Mouse (Mus musculus) embryonic stem cell, embryonic (primary cell): ENCODE measurements around the gene Atp5g3.
"Not testable (repeated sequence)": the region's sequence is repeated elsewhere in the genome, so short reads cannot be mapped to it uniquely, and the experiment has no call there.

Source experiments
- CTCF ChIA-PET, 4 experiments: fragments of 300-600 bp in 2 of 4; fragments of 350-600 bp in 2 of 4; sonication (Branson Sonifier 250); formaldehyde crosslinking; loops; one replicate each; lab custom pipeline; 2022; ENCODE audit warnings: inconsistent platforms in 2 of 4; lab: Charles Lee
- POLR2A ChIA-PET, 4 experiments: fragments of 300-600 bp in 2 of 4; fragments of 350-600 bp in 2 of 4; sonication (Branson Sonifier 250); formaldehyde crosslinking; loops; one replicate each; lab custom pipeline; 2022; ENCODE audit warnings: antibody characterized with exemption in 4 of 4, inconsistent platforms in 1 of 4; lab: Charles Lee

Gene Atp5g3

GRCm38 (mm10) chr2:73909116-73909515, 2.0 kb downstream of the Atp5g3 start:
- ChIA-PET CTCF (no interaction called here), POLR2A (interaction anchor here in 2 of 4 experiments (0.5 to 6.0 kb wide), 9 partner anchors 11 to 821 kb away, joined by 3 to 46 read pairs (median 7); partner anchors contain the start of gene Atf2 (in 2 of the 2))

DNA sequence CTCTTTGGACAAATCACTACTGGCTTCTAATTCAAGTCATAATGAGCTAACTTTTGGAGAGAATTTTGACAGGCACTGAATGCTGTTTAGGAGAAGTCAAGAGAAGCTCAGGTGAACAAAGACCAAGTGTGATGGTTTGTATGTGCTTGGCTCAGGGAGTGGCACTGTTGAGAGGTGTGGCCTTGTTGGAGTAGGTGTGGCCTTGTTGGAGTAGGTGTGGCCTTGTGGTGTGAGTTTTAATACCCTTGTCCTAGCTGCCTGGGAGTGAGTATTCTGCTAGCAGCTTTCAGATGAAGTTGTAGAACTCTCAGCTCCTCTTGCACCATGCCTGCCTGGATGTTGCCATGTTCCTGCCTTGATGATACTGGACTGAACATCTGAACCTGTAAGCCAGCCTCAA, 6.4 kb downstream of the Atp5g3 start:
- CTCF ChIA-PET = interaction anchor here in 2 of 4 experiments (0.6 to 0.7 kb wide), 3 partner anchors 20 to 1872 kb away, joined by 3 to 4 read pairs (median 3); no protein-coding TSS in a partner anchor
- POLR2A ChIA-PET = interaction anchor here (0.6 to 2.9 kb wide), 12 partner anchors 8 to 332 kb away, joined by 3 to 12 read pairs (median 3); partner anchors contain the start of gene Atf2 (in 3 of the 4)

GRCm38 (mm10) chr2:73903536-73903935, 7.6 kb downstream of the Atp5g3 start:
- POLR2A ChIA-PET = interaction anchor here (0.6 to 2.9 kb wide), 7 partner anchors 10 to 493 kb away, joined by 3 to 14 read pairs (median 3); partner anchors contain the start of gene Atf2 (in 1 of the 4)
- CTCF ChIA-PET = interaction anchor here in 2 of 4 experiments (0.7 to 0.9 kb wide), 3 partner anchors 174 to 800 kb away, joined by 3 to 12 read pairs (median 7); no protein-coding TSS in a partner anchor

- CTCF ChIA-PET = not testable (repeated sequence)
- POLR2A ChIA-PET = interaction anchor here in 2 of 4 experiments (0.7 to 2.9 kb wide), 8 partner anchors 8 to 330 kb away, joined by 3 to 14 read pairs (median 3); partner anchors contain the start of genes Atf2 (in 1 of the 2) and Atp5g3 (in 1 of the 2)
Observed at GRCm38 (mm10) chr2:73902328-73902727, 8.8 kb downstream of the Atp5g3 start.

DNA sequence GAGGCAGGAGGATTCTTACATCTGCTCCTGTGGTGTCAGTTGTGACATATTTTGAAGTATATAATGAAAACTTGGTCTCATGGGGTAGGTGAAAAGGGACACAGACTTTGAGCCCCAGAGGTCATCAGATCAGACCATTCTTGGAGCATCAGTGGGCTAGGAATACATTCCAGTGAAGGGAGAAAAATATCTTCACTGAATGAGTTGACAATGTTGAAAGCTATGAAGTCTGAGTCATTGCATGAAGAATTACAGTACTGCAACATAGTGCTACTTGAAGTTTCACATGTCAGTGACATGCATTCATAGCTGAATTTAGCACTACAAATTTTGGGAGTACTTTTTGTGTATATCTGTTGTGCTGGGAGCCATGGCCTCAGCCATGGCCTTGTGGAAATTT, 10.0 kb downstream of the Atp5g3 start:
- POLR2A ChIA-PET = interaction anchor here in 1 of 4 experiments (0.5 to 1.9 kb wide), 2 partner anchors 11 to 163 kb away, joined by 4 to 7 read pairs; no protein-coding TSS in a partner anchor
- CTCF ChIA-PET = no interaction called here

GRCm38 (mm10) chr2:73900364-73900763, 10.8 kb downstream of the Atp5g3 start:
- ChIA-PET POLR2A (interaction anchor here in 1 of 4 experiments (1.9 kb wide), 1 partner anchor 11 kb away, joined by 7 read pairs; no protein-coding TSS in a partner anchor), CTCF (interaction anchor here in 1 of 4 experiments (0.7 kb wide), 1 partner anchor 270 kb away, joined by 5 read pairs; no protein-coding TSS in a partner anchor)

GRCm38 (mm10) chr2:73896919-73897318, 14.2 kb downstream of the Atp5g3 start:
- POLR2A ChIA-PET = interaction anchor here in 3 of 4 experiments (0.6 to 4.2 kb wide), 6 partner anchors 9 to 611 kb away, joined by 3 to 46 read pairs (median 7); partner anchors contain the start of gene Atp5g3 (in 1 of the 3)
- CTCF ChIA-PET = interaction anchor here in 3 of 4 experiments (0.7 to 1.3 kb wide), 4 partner anchors 14 to 738 kb away, joined by 3 read pairs; partner anchors contain the start of gene Atp5g3 (in 1 of the 3)

- POLR2A ChIA-PET = interaction anchor here in 3 of 4 experiments (0.6 to 2.8 kb wide), 18 partner anchors 9 to 340 kb away, joined by 3 to 19 read pairs (median 6); partner anchors contain the start of gene Atp5g3 (in 2 of the 3)
- CTCF ChIA-PET = interaction anchor here in 1 of 4 experiments (0.5 kb wide), 1 partner anchor 82 kb away, joined by 4 read pairs; no protein-coding TSS in a partner anchor
Observed at GRCm38 (mm10) chr2:73893473-73894270, 17.5 kb downstream of the Atp5g3 start.

- ChIA-PET CTCF (interaction anchor here in 1 of 4 experiments (0.8 to 1.0 kb wide), 3 partner anchors 15 to 326 kb away, joined by 3 to 4 read pairs (median 3); no protein-coding TSS in a partner anchor), POLR2A (interaction anchor here (0.6 to 2.8 kb wide), 37 partner anchors 10 to 1716 kb away, joined by 3 to 19 read pairs (median 4); partner anchors contain the start of genes Atp5g3 (in 2 of the 4), Chn1 (in 1 of the 4), Gpr155 (in 1 of the 4) and Sp3 (in 1 of the 4))
Observed at GRCm38 (mm10) chr2:73892464-73893296, 18.4 kb downstream of the Atp5g3 start, which contains the start of gene Atf2. Gene Atf2 (minus strand): TSS chr2:73892639.

GRCm38 (mm10) chr2:73891701-73892463, 19.2 kb downstream of the Atp5g3 start:
- ChIA-PET POLR2A (interaction anchor here (0.8 to 2.3 kb wide), 23 partner anchors 11 to 912 kb away, joined by 3 to 19 read pairs (median 4); partner anchors contain the start of genes Atp5g3 (in 2 of the 4), Chn1 (in 1 of the 4), Gpr155 (in 1 of the 4) and Sp3 (in 1 of the 4)), CTCF (interaction anchor here in 2 of 4 experiments (0.9 to 1.0 kb wide), 3 partner anchors 15 to 325 kb away, joined by 3 to 4 read pairs (median 3); no protein-coding TSS in a partner anchor)

DNA sequence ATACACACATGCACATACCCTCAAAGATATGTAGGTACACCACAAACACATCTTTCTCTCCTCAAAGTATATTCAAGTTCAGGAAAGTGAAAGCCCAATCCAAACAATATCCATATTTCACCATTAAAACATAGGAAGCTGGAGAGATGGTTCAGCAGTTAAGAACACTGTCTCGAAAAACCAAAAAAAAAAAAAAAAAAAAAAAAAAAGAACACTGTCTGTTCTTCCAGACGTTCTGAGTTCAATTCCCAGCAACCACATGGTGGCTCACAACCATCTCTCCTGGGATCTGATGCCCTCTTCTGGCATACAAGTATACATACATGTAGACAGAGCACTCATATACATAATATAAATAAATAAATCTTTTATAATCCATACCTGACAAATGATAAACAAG, 25.1 kb downstream of the Atp5g3 start:
- POLR2A ChIA-PET = interaction anchor here in 1 of 4 experiments (0.6 kb wide), 2 partner anchors 227 to 339 kb away, joined by 4 read pairs; no protein-coding TSS in a partner anchor
- CTCF ChIA-PET = no interaction called here

GRCm38 (mm10) chr2:73877891-73878290, 33.2 kb downstream of the Atp5g3 start:
- ChIA-PET POLR2A (interaction anchor here in 1 of 4 experiments (1.0 to 3.7 kb wide), 4 partner anchors 9 to 85 kb away, joined by 3 to 14 read pairs (median 4); no protein-coding TSS in a partner anchor), CTCF (no interaction called here)

DNA sequence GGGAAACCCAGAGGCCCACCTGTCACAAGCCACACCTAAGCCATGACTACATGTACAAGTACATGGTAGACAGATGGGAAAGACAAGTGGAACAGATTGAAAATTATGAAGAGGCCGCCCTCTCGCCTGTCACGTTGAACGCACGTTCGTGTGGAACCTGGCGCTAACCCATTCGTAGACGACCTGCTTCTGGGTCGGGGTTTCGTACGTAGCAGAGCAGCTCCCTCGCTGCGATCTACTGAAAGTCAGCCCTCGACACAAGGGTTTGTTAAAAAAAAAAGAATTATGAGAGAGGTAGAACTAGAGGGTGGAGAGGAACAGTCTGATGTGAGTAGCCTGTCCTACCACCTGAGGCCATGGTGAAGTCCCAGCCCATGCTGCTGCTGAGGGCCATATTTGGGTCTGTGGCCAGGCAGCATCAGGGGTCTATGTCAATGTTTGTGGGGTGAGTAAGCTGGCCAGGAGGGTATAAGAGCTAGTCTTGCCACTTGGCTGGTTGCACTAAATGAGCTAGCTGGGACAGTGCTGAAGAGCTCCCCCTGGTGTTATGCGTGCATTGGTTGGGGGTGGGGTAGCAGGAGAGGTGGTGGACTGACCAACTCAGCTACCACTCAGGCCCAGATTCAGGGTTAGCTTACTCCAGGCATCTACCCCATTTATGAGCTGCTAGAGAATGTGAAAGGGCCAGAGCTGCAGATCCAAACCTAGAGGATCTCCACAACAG, 43.2 kb downstream of the Atp5g3 start:
- CTCF ChIA-PET = interaction anchor here (0.5 to 1.7 kb wide), 32 partner anchors 8 to 806 kb away, joined by 3 to 8 read pairs (median 3); partner anchors contain the start of genes Atf2 (in 1 of the 4) and Chrna1 (in 1 of the 4)
- POLR2A ChIA-PET = interaction anchor here in 3 of 4 experiments (0.8 to 2.1 kb wide), 12 partner anchors 8 to 307 kb away, joined by 3 to 14 read pairs (median 4); partner anchors contain the start of genes Atf2 (in 1 of the 3) and Atp5g3 (in 1 of the 3)

- ChIA-PET POLR2A (interaction anchor here in 2 of 4 experiments (0.7 to 2.0 kb wide), 8 partner anchors 8 to 294 kb away, joined by 3 to 8 read pairs (median 4); partner anchors contain the start of gene Atf2 (in 1 of the 2)), CTCF (interaction anchor here in 1 of 4 experiments (1.0 kb wide), 1 partner anchor 8 kb away, joined by 3 read pairs; no protein-coding TSS in a partner anchor)
Observed at GRCm38 (mm10) chr2:73860046-73860624, 51.0 kb downstream of the Atp5g3 start.
